Mouse (Mus musculus) neural tube, embryonic 13.5 days (tissue): ENCODE data around the gene Entpd3. TPM values are rescaled to one million over a fixed set of nuclear protein-coding genes. Genes with fewer than 3 reads are reported as not detected.

Source experiments
- ATAC-seq: fragments of 200-750 bp; cut with Nextera tagmentation; 2 replicates; pipeline ENCODE4 v1.8.0; 2017; ENCODE audit warnings: low read depth, mild to moderate bottlenecking, moderate TSS enrichment, moderate library complexity
- H3K27ac ChIP-seq: fragments of 300-500 bp; sonication (generic); replicated peaks from 2 replicates; pipeline ENCODE4 v1.5.1; 2015; ENCODE audit warnings: moderate library complexity, mild to moderate bottlenecking, inconsistent platforms
- H3K27me3 ChIP-seq: fragments of 300-500 bp; sonication (generic); 2 replicates; pipeline ENCODE4 v1.6.1; 2015; ENCODE audit warnings: mild to moderate bottlenecking, inconsistent platforms
- H3K36me3 ChIP-seq: fragments of 300-500 bp; sonication (generic); 2 replicates; pipeline ENCODE4 v1.6.1; 2015; ENCODE audit warnings: mild to moderate bottlenecking, inconsistent platforms
- H3K4me1 ChIP-seq: fragments of 300-500 bp; sonication (generic); replicated peaks from 2 replicates; pipeline ENCODE4 v1.6.1; 2015; ENCODE audit warnings: inconsistent platforms
- H3K4me2 ChIP-seq: fragments of 300-500 bp; sonication (generic); 2 replicates; pipeline ENCODE4 v1.6.1; 2015; ENCODE audit warnings: inconsistent platforms, mild to moderate bottlenecking, moderate library complexity
- H3K4me3 ChIP-seq: fragments of 300-500 bp; sonication (generic); 2 replicates; pipeline ENCODE4 v1.5.1; 2015; ENCODE audit warnings: mild to moderate bottlenecking, inconsistent platforms
- H3K9ac ChIP-seq: fragments of 300-500 bp; sonication (generic); 2 replicates; pipeline ENCODE4 v1.6.1; 2015; ENCODE audit warnings: moderate library complexity, mild to moderate bottlenecking, inconsistent platforms
- H3K9me3 ChIP-seq: fragments of 300-500 bp; sonication (generic); 2 replicates; pipeline ENCODE4 v1.6.1; 2016; ENCODE audit warnings: inconsistent platforms
- WGBS: fragments of 180-500 bp; shearing (Covaris S2); methylation state at CpG from one replicate; pipeline ENCODE4 v1.1.7; 2015; 5-methylcytosine and 5-hydroxymethylcytosine counted together
- polyA plus RNA-seq: library from polyadenylated mRNA; unstranded; fragments of >200 nt; fragmentation: Nextera tagmentation; extraction: Ambion mirVana; gene quantifications from 2 replicates; pipeline ENCODE4 v1.2.1, GENCODE M21; 2015

Gene Entpd3
- 1.2 and 1.5 TPM in 2 replicates for polyA plus RNA-seq

DNA sequence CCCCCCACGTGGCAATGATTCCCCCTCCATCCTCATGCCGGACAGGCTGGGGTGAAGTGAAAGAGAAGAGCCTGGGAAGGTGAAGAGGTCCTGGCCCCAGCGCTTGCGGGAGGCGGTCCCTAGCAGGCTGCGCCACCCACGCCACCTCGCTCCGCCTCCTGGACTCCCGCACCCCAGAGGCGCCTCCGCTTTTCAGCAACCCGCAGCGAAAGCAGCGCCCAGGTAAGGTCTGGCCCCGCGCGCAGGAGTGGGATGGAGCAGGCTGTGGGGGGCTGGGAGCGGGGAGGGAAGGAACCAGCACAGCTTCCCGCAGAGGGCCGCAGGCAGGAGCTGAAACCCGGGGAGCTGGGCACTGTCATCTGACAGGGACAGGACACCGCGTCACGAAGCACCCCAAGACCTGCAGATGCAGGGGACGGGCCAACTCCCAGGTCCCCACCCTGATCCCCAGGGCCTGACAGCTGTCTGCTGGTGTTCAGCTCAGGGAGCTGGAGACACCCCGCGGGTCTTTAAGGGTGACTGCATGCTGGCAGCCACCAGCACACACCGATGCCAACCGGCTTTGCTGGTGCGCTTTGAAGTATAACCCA lies at the start of gene Entpd3:
Entpd3 (plus strand) TSS at position 157 of the 590 bp plus-strand sequence.
- peak within 1 kb of the TSS; percentile 44 for H3K4me3 ChIP-seq
- no peaks in the 10 kb centered on the region for H3K36me3 ChIP-seq
- peaks cover 11% of the 10 kb centered on the region for H3K4me1 ChIP-seq
- no peaks in the 10 kb centered on the region for H3K9me3 ChIP-seq
- peak; percentile 63 for ATAC-seq
- no peak within 1 kb of the TSS for H3K27ac ChIP-seq
- 1% methylated on average over 31 of the region's 31 CpGs for WGBS
- peak within 1 kb of the TSS; percentile 66 for H3K9ac ChIP-seq
- peak within 1 kb of the TSS; percentile 76 for H3K4me2 ChIP-seq
- H3K27me3 ChIP-seq, result peaks cover 40% of the 10 kb centered on the region

DNA sequence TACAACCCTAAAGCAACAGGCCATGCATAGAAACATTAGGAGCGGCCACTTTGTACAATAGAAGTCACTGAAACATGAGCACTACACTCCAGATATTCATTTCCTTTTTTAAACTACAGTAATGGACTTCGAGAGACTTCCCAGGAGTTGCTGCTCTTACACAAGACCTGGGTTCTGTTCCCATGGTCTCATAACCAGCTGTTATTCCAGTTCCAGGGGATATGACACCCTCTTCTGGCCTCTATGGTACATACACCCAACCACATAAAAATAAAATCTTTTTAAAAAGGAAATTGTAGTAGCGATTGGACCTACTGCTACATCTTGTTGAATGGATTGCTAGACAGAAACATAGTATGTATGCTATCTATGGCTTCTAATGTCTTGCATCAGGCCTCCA lies 48.1 kb upstream of the Entpd3 start:
- no peak for ATAC-seq
- 81% methylated on average over 3 of the region's 3 CpGs for WGBS
- H3K36me3 ChIP-seq, result peaks cover 27% of the 10 kb centered on the region
- H3K9me3 ChIP-seq, result no peaks in the 10 kb centered on the region
- H3K4me3 ChIP-seq, result peak overlapping the region; percentile 97
- peak overlapping the region; percentile 91 for H3K4me2 ChIP-seq
- H3K27me3 ChIP-seq, result no peaks in the 10 kb centered on the region
- H3K9ac ChIP-seq, result no peak overlapping the region
- peaks cover 22% of the 10 kb centered on the region for H3K4me1 ChIP-seq
- H3K27ac ChIP-seq, result no peak overlapping the region

DNA sequence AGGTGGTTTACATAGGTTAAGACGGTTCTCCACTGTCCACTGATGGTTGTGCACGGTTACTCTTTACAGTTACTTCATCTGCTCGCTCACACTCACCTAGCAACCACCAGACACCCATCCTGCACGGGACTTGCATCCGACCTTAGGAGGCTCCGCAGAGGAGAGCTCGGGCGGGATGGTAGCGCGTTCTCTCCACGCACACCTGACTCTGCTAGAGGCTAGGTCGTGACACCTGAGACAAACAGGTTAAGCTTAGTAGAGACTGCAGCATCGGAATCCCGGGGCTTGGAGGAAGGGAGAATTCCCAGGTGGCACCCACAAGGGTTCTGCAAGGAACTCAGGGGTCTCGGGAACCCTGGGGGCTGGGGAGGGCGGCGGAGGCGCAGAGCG lies 47.6 kb upstream of the Entpd3 start, which contains the start of gene Eif1b:
Eif1b (plus strand) TSS at position 223 of the 390 bp plus-strand sequence.
- Histone ChIP-seq H3K9ac (peak within 1 kb of the TSS; percentile 100), H3K9me3 (no peaks in the 10 kb centered on the region), H3K4me2 (peak within 1 kb of the TSS; percentile 91), H3K4me1 (peaks cover 22% of the 10 kb centered on the region), H3K36me3 (peaks cover 28% of the 10 kb centered on the region), H3K27me3 (no peaks in the 10 kb centered on the region), H3K4me3 (peak within 1 kb of the TSS; percentile 97), H3K27ac (peak within 1 kb of the TSS; percentile 94)
- WGBS, result 3% methylated on average over 19 of the region's 19 CpGs
- ATAC-seq, result peak; percentile 52

DNA sequence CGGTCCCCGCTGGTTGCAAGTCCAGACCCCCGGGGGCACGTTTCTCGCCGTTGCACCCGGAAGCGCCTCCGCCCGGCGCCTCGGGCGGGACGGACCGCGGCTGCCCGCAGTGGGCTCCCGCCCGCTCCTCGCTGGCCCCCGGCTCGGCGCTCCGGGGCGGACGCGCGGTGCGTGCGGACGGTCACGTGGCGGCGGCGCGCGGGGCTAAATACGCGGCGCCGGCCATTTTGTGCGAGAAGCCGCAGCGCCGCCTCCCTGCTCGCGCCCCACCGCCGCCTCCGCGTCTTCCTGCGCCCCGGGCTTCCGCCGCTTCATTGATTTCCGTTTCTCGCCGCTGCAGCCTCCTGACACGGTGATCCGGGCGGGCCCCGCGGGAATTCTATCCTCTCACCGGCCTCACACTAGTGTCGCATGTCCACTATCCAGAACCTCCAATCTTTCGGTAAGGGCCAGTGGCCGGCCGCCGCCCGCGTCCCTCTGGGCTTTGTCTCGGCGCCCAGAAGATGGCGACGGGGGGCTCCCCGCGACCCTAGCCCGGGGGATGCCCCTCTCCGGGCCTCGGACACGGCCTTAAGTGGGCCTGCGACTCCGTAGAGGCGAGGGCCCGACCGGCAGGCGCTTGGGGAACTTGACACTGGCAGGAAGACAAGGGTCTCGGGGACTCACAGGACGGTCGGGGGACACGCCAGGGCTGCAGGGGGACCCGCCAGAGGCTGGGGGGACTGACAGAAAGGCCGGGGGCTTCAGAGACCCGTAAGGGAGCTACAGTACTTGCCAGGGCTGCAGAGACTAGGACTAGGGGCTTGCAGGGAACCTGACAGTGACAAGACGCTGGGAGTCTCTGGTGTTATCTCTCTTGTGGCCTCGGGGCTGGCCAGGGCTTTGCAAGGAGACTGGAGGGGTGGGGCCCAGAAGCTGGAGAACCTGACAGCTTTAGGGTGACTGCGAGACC lies 46.9 kb upstream of the Entpd3 start:
- Histone ChIP-seq H3K4me3 (peak overlapping the region; percentile 97), H3K27me3 (no peaks in the 10 kb centered on the region), H3K9me3 (no peaks in the 10 kb centered on the region), H3K36me3 (peaks cover 28% of the 10 kb centered on the region), H3K27ac (peak overlapping the region; percentile 94), H3K4me1 (peaks cover 22% of the 10 kb centered on the region), H3K4me2 (peak overlapping the region; percentile 91), H3K9ac (peak overlapping the region; percentile 100)
- under 1% methylated on average over 84 of the region's 97 CpGs for WGBS
- ATAC-seq, result peak; percentile 81

DNA sequence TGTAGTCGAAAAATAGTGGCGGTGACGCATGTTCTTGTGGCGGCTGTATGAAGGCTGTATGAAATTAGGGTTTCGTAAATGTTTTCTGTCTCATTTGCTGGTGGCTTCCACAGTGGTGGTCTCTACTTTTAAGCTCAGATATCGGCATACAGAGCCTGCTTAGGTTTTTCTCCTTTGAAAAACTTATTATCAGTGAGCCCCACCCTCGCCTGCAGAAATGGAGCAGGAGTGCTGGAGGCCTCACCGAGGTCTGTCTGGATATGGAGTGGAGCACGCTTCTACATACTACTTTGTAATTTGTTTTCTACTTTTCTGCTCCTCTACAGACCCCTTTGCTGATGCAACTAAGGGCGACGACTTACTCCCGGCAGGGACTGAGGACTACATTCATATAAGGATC lies 45.8 kb upstream of the Entpd3 start:
- Histone ChIP-seq H3K9ac (peak overlapping the region; percentile 100), H3K4me2 (peak overlapping the region; percentile 91), H3K27ac (0 out of 2 replicates have a peak overlapping the region, but pooled peaks have one; percentile 94), H3K9me3 (no peaks in the 10 kb centered on the region), H3K4me1 (peaks cover 22% of the 10 kb centered on the region), H3K27me3 (no peaks in the 10 kb centered on the region), H3K36me3 (peaks cover 28% of the 10 kb centered on the region), H3K4me3 (peak overlapping the region; percentile 97)
- 77% methylated on average over 12 of the region's 12 CpGs for WGBS
- ATAC-seq, result no peak

DNA sequence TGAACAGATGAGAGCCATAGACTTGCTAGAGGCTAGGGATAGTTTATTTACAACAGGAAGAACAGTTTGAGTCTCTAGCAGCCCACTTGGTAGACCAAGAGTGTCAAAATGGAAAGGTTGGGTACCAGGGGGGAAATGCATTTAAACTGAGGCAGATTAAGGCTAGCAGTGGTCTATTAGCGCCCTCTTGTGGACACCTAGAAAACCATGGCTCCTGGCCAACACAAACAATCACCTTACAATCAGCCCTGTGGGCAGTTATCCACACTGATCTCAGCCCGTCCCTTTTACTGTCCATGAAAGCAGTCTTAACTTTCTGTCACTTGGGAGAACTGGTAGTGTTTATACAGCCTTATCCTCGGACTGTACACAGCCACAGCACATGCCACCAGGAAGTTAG lies 42.9 kb upstream of the Entpd3 start:
- Histone ChIP-seq H3K27ac (no peak overlapping the region), H3K36me3 (peaks cover 28% of the 10 kb centered on the region), H3K4me1 (peaks cover 28% of the 10 kb centered on the region), H3K4me3 (no peak overlapping the region), H3K27me3 (no peaks in the 10 kb centered on the region), H3K4me2 (no peak overlapping the region), H3K9ac (no peak overlapping the region), H3K9me3 (no peaks in the 10 kb centered on the region)
- no peak for ATAC-seq
- WGBS, result 9% methylated on average over 3 of the region's 3 CpGs

DNA sequence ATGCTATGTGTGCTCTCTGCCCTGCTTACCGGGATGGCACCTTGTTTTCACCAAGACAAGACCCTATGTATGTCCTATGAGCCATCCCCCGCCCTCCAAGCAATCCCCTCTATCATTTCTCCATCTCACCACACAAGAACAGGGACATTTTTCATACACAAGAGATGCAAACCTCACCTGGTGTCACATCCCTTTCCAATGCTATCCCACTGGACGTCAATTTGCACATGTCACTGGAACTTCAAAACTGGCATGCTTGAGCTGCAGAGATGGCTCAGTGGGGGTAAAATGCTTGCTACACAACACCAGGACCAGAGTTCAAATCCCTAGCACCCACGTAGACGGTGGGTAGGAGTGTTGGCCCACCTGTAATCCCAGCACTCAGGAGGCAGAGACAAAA lies 41.6 kb upstream of the Entpd3 start:
- Histone ChIP-seq H3K36me3 (peaks cover 28% of the 10 kb centered on the region), H3K4me3 (no peak overlapping the region), H3K4me1 (peaks cover 24% of the 10 kb centered on the region), H3K27ac (no peak overlapping the region), H3K4me2 (no peak overlapping the region), H3K27me3 (no peaks in the 10 kb centered on the region), H3K9ac (no peak overlapping the region), H3K9me3 (no peaks in the 10 kb centered on the region)
- no peak for ATAC-seq
- WGBS, result 86% methylated on average over 5 of the region's 5 CpGs

DNA sequence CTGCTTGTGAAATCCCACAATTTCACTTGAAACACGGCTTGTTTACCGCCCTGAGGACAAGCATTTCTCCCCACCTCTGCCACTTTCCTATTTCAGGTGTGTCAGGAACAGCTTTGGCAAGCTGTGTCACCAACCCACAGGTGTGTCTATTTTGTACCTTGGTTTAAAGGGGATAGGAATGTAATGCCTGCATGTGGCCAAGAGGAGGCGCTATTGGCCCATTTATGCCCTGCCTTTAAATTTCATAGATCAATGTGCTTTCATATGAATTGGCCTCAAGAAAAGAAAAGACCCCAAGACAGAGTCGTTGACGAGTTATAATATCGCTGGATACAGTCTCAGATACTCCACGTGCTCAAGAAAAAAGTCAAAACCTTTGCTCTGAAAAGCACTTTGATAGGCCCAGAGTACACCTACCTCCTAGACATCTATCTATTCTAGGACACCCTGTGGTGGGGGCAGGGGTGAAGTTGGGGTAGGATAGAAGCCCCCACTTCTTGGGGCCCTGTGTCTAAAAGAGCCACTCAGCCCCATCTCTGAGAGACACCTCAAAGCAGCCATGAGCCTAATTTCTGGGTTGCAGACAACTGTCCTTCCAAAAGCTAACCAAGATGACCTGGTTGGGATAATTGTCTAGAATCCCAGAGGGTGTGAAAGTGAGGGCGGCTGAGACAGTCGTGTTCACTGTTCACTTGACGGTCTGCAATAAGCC lies 38.3 kb upstream of the Entpd3 start:
- H3K9ac ChIP-seq, result no peak overlapping the region
- H3K4me2 ChIP-seq, result no peak overlapping the region
- H3K9me3 ChIP-seq, result no peaks in the 10 kb centered on the region; the same call in 1 of the 2 replicates
- peaks cover 6% of the 10 kb centered on the region; the same call in 1 of the 2 replicates for H3K4me1 ChIP-seq
- ATAC-seq, result no peak
- H3K4me3 ChIP-seq, result no peak overlapping the region
- 47% methylated on average over 10 of the region's 10 CpGs for WGBS
- no peaks in the 10 kb centered on the region for H3K27me3 ChIP-seq
- no peak overlapping the region for H3K27ac ChIP-seq
- peaks cover 2% of the 10 kb centered on the region for H3K36me3 ChIP-seq

DNA sequence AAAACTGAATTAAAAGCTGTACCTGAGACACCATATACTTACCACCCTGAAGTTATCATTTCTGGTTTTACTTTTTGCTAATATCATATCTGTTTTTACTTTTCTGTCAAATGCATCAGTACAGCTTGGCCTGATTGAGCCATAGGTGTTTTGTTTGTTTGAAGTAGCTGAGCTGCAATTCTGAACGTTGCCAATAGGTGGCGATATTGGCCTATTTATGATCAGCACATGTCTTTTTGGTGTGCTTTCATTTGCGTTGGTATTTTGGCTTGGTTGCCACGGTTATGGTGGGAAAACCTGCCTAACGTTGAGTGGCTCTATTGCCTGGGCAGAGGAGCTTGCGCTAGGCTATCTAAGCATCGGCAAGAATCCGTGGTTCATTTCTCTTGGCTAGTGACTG lies 37.6 kb upstream of the Entpd3 start:
- H3K4me3 ChIP-seq, result no peak overlapping the region
- no peak overlapping the region for H3K9ac ChIP-seq
- H3K27me3 ChIP-seq, result no peaks in the 10 kb centered on the region
- H3K36me3 ChIP-seq, result no peaks in the 10 kb centered on the region
- peaks cover 6% of the 10 kb centered on the region; the same call in 1 of the 2 replicates for H3K4me1 ChIP-seq
- H3K4me2 ChIP-seq, result no peak overlapping the region
- 0 out of 2 replicates have a peak, but pooled peaks have one; percentile 47 for ATAC-seq
- 9% methylated on average over 8 of the region's 8 CpGs for WGBS
- no peaks in the 10 kb centered on the region; the same call in 1 of the 2 replicates for H3K9me3 ChIP-seq
- no peak overlapping the region for H3K27ac ChIP-seq

DNA sequence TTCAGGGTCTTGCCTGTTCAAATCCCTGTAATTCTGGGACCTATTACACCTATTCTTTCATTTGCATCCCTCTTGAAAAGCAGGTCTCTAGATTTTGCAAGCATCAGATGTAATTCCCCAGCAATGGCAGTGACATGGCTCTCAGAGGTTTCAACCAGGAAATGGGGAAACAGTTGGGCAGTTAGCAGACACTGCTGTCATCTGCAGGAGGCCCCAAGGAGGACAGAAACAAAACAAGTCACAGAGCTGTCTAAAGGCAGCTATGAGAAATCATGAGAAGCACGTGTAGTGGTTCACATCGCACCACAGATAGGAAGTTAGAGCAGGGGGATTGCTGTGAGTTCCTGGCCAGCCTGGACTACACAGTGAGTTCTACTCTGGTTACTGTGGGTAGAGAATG lies 35.2 kb upstream of the Entpd3 start:
- H3K36me3 ChIP-seq, result no peaks in the 10 kb centered on the region
- H3K9me3 ChIP-seq, result no peaks in the 10 kb centered on the region; the same call in 1 of the 2 replicates
- 0 out of 2 replicates have a peak, but pooled peaks cover under 1% of the 10 kb centered on the region for H3K4me1 ChIP-seq
- H3K4me3 ChIP-seq, result no peak overlapping the region
- ATAC-seq, result no peak
- no peaks in the 10 kb centered on the region for H3K27me3 ChIP-seq
- H3K9ac ChIP-seq, result no peak overlapping the region
- no peak overlapping the region for H3K27ac ChIP-seq
- H3K4me2 ChIP-seq, result no peak overlapping the region
- WGBS, result 84% methylated on average over 2 of the region's 2 CpGs

DNA sequence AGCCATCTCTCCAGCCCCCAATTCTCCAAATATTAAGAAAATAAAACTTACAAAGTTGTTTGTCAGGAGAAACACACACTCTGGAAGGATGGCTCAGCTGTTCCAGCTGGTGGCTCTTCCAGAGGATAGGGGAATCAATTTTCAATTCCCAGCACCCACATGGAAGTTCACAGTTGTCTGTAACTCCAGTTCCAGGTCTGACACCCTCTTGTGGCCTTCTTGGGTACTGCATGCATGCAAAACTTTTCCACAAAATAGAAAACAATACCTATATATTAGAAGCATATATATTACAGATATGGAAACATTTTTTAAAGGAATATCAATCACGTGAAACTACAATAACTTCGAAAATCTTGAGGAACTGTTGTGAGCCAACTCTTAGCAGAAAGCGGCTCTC lies 27.8 kb upstream of the Entpd3 start:
- Histone ChIP-seq H3K4me2 (no peak overlapping the region), H3K4me1 (no peaks in the 10 kb centered on the region), H3K27me3 (no peaks in the 10 kb centered on the region), H3K4me3 (no peak overlapping the region), H3K27ac (no peak overlapping the region), H3K9me3 (no peaks in the 10 kb centered on the region), H3K9ac (no peak overlapping the region), H3K36me3 (no peaks in the 10 kb centered on the region)
- 73% methylated on average over 3 of the region's 3 CpGs for WGBS
- no peak for ATAC-seq
